Mouse (Mus musculus): ENCODE measurements around the gene Ctla2a.
"Not testable (repeated sequence)": the region's sequence is repeated elsewhere in the genome, so short reads cannot be mapped to it uniquely, and the experiment has no call there.

GRCm38 (mm10) chr13:60972319-60972718 is 35.9 kb upstream of the Ctla2a start:
- not testable (repeated sequence) for TF ChIP-seq CTCF (conservative IDR thresholded peaks at IDR 0.05 in 1 of 2, IDR thresholded peaks at IDR 0.05 in 1 of 2; ENCODE audit: low read depth in 2 of 2, low read length in 2 of 2); USF1 (IDR thresholded peaks at IDR 0.05; ENCODE audit: low read depth, low read length); PAX5 (IDR thresholded peaks at IDR 0.05; ENCODE audit: low read length); POLR2A (IDR thresholded peaks at IDR 0.05; ENCODE audit: low read depth, low read length); EP300 (IDR thresholded peaks at IDR 0.05; ENCODE audit: low read length); ZC3H11A (IDR thresholded peaks at IDR 0.05; ENCODE audit: low read depth, low read length); KAT2A (IDR thresholded peaks at IDR 0.05; ENCODE audit: insufficient replicate concordance, low read length); ELF1 (IDR thresholded peaks at IDR 0.05; ENCODE audit: low read depth, low read length)
